Mouse (Mus musculus): Measurements from ENCODE around the gene Slc17a7. TPM values are rescaled to one million over a fixed set of nuclear protein-coding genes. Genes with fewer than 3 reads are reported as not detected.

Slc17a7 gene
- polyA plus RNA-seq, 1 experiment from 2014 or later, result 0.19 TPM

GRCm38 (mm10) chr7:45180896-45181477 is 17.2 kb downstream of the Slc17a7 start, which contains the start of gene Pth2:
Gene Pth2, plus strand, starts transcription at chr7:45180995.
- no peak for ATAC-seq (ENCODE audit: low FRiP score, low TSS enrichment)
- Histone ChIP-seq H3K27ac (ENCODE audit: low read length) (no peak within 1 kb of the TSS), H3K4me1 (ENCODE audit: insufficient read depth, low read length) (peaks cover 20% of the 10 kb centered on the region), H3K4me2 (replicated peaks; ENCODE audit: low read depth, low read length) (peak within 1 kb of the TSS; percentile 53; the same call in 1 of the 2 replicates), H3K9me3 (ENCODE audit: low read length) (no peaks in the 10 kb centered on the region), H3K4me3 (ENCODE audit: low read length) (peak within 1 kb of the TSS; percentile 15; the same call in 1 of the 2 replicates), H3K36me3 (ENCODE audit: insufficient read depth, low read length) (no peaks in the 10 kb centered on the region), H3K27me3 (ENCODE audit: insufficient read depth, low read length) (peaks cover 96% of the 10 kb centered on the region), H3K9ac (replicated peaks; ENCODE audit: low read length) (no peak within 1 kb of the TSS)
- WGBS, result 13% methylated on average over 19 of the region's 20 CpGs

GRCm38 (mm10) chr7:45181540-45181939 is 17.8 kb downstream of the Slc17a7 start:
- Histone ChIP-seq H3K36me3 (ENCODE audit: insufficient read depth, low read length) (no peaks in the 10 kb centered on the region), H3K27me3 (ENCODE audit: insufficient read depth, low read length) (peaks cover 92% of the 10 kb centered on the region), H3K4me1 (ENCODE audit: insufficient read depth, low read length) (peaks cover 14% of the 10 kb centered on the region), H3K9me3 (ENCODE audit: low read length) (no peaks in the 10 kb centered on the region), H3K4me3 (ENCODE audit: low read length) (peak overlapping the region; percentile 15; the same call in 1 of the 2 replicates), H3K4me2 (replicated peaks; ENCODE audit: low read depth, low read length) (peak overlapping the region; percentile 53; the same call in 1 of the 2 replicates), H3K9ac (replicated peaks; ENCODE audit: low read length) (no peak overlapping the region), H3K27ac (ENCODE audit: low read length) (no peak overlapping the region)
- WGBS, result 4% methylated on average over 33 of the region's 35 CpGs
- no peak; the same call in 1 of the 2 replicates for ATAC-seq (ENCODE audit: low FRiP score, low TSS enrichment)

- Histone ChIP-seq H3K9me3 (ENCODE audit: low read length) (no peaks in the 10 kb centered on the region), H3K4me1 (ENCODE audit: insufficient read depth, low read length) (peaks cover 13% of the 10 kb centered on the region), H3K36me3 (ENCODE audit: insufficient read depth, low read length) (no peaks in the 10 kb centered on the region), H3K9ac (replicated peaks; ENCODE audit: low read length) (peak overlapping the region; percentile 37), H3K4me2 (replicated peaks; ENCODE audit: low read depth, low read length) (peak overlapping the region; percentile 53), H3K4me3 (ENCODE audit: low read length) (peak overlapping the region; percentile 38), H3K27me3 (ENCODE audit: insufficient read depth, low read length) (peaks cover 89% of the 10 kb centered on the region), H3K27ac (ENCODE audit: low read length) (peak overlapping the region; percentile 36; the same call in 1 of the 2 replicates)
- whole genome bisulfite sequencing, result under 1% methylated on average over 34 of the region's 34 CpGs
- ATAC-seq (ENCODE audit: low FRiP score, low TSS enrichment), result peak; percentile 96
Observed at GRCm38 (mm10) chr7:45182199-45182601, 18.5 kb downstream of the Slc17a7 start.

GRCm38 (mm10) chr7:45182606-45183005 is 18.9 kb downstream of the Slc17a7 start:
- WGBS, result 7% methylated on average over 11 of the region's 11 CpGs
- peak; percentile 69; the same call in 1 of the 2 replicates for ATAC-seq (ENCODE audit: low FRiP score, low TSS enrichment)

GRCm38 (mm10) chr7:45183672-45184071 is 19.9 kb downstream of the Slc17a7 start:
- 72% methylated on average over 7 of the region's 7 CpGs for WGBS
- H3K4me2 ChIP-seq (replicated peaks; ENCODE audit: low read depth, low read length), result no peak overlapping the region
- no peaks in the 10 kb centered on the region for H3K9me3 ChIP-seq (ENCODE audit: low read length)
- H3K36me3 ChIP-seq (ENCODE audit: insufficient read depth, low read length), result no peaks in the 10 kb centered on the region
- ATAC-seq (ENCODE audit: low FRiP score, low TSS enrichment), result no peak
- no peak overlapping the region for H3K27ac ChIP-seq (ENCODE audit: low read length)
- no peak overlapping the region for H3K9ac ChIP-seq (replicated peaks; ENCODE audit: low read length)
- peaks cover 13% of the 10 kb centered on the region for H3K4me1 ChIP-seq (ENCODE audit: insufficient read depth, low read length)
- H3K27me3 ChIP-seq (ENCODE audit: insufficient read depth, low read length), result peaks cover 74% of the 10 kb centered on the region
- H3K4me3 ChIP-seq (ENCODE audit: low read length), result no peak overlapping the region

More at GRCm38 (mm10) chr7:45182606-45183005, 18.9 kb downstream of the Slc17a7 start:
- H3K27me3 ChIP-seq (ENCODE audit: insufficient read depth, low read length), result peaks cover 85% of the 10 kb centered on the region
- peak overlapping the region; percentile 53 for H3K4me2 ChIP-seq (replicated peaks; ENCODE audit: low read depth, low read length)
- H3K36me3 ChIP-seq (ENCODE audit: insufficient read depth, low read length), result no peaks in the 10 kb centered on the region
- peak overlapping the region; percentile 37 for H3K9ac ChIP-seq (replicated peaks; ENCODE audit: low read length)
- H3K27ac ChIP-seq (ENCODE audit: low read length), result peak overlapping the region; percentile 36; the same call in 1 of the 2 replicates
- no peaks in the 10 kb centered on the region for H3K9me3 ChIP-seq (ENCODE audit: low read length)
- peak overlapping the region; percentile 38 for H3K4me3 ChIP-seq (ENCODE audit: low read length)
- H3K4me1 ChIP-seq (ENCODE audit: insufficient read depth, low read length), result peaks cover 13% of the 10 kb centered on the region

GRCm38 (mm10) chr7:45185921-45186320 is 22.2 kb downstream of the Slc17a7 start:
- 72% methylated on average over 7 of the region's 7 CpGs for WGBS
- no peak overlapping the region for H3K27ac ChIP-seq (ENCODE audit: low read length)
- no peaks in the 10 kb centered on the region for H3K9me3 ChIP-seq (ENCODE audit: low read length)
- no peak overlapping the region for H3K4me3 ChIP-seq (ENCODE audit: low read length)
- no peak overlapping the region for H3K4me2 ChIP-seq (replicated peaks; ENCODE audit: low read depth, low read length)
- ATAC-seq (ENCODE audit: low FRiP score, low TSS enrichment), result no peak
- H3K27me3 ChIP-seq (ENCODE audit: insufficient read depth, low read length), result peaks cover 68% of the 10 kb centered on the region
- H3K4me1 ChIP-seq (ENCODE audit: insufficient read depth, low read length), result peaks cover 13% of the 10 kb centered on the region
- H3K36me3 ChIP-seq (ENCODE audit: insufficient read depth, low read length), result no peaks in the 10 kb centered on the region
- no peak overlapping the region for H3K9ac ChIP-seq (replicated peaks; ENCODE audit: low read length)

GRCm38 (mm10) chr7:45189600-45189999 is 25.9 kb downstream of the Slc17a7 start:
- Histone ChIP-seq H3K9ac (replicated peaks; ENCODE audit: low read length) (no peak overlapping the region), H3K4me1 (ENCODE audit: insufficient read depth, low read length) (peaks cover 8% of the 10 kb centered on the region; the same call in 1 of the 2 replicates), H3K4me2 (replicated peaks; ENCODE audit: low read depth, low read length) (no peak overlapping the region), H3K27ac (ENCODE audit: low read length) (no peak overlapping the region), H3K27me3 (ENCODE audit: insufficient read depth, low read length) (peaks cover 32% of the 10 kb centered on the region), H3K4me3 (ENCODE audit: low read length) (no peak overlapping the region), H3K9me3 (ENCODE audit: low read length) (no peaks in the 10 kb centered on the region), H3K36me3 (ENCODE audit: insufficient read depth, low read length) (no peaks in the 10 kb centered on the region)
- no peak for ATAC-seq (ENCODE audit: low FRiP score, low TSS enrichment)
- 49% methylated on average over 16 of the region's 16 CpGs for WGBS

- H3K36me3 ChIP-seq (ENCODE audit: insufficient read depth, low read length), result no peaks in the 10 kb centered on the region
- no peak overlapping the region for H3K4me3 ChIP-seq (ENCODE audit: low read length)
- ATAC-seq (ENCODE audit: low FRiP score, low TSS enrichment), result no peak
- H3K27ac ChIP-seq (ENCODE audit: low read length), result no peak overlapping the region
- no peak overlapping the region for H3K9ac ChIP-seq (replicated peaks; ENCODE audit: low read length)
- no peaks in the 10 kb centered on the region for H3K9me3 ChIP-seq (ENCODE audit: low read length)
- H3K27me3 ChIP-seq (ENCODE audit: insufficient read depth, low read length), result peaks cover 26% of the 10 kb centered on the region
- no peak overlapping the region for H3K4me2 ChIP-seq (replicated peaks; ENCODE audit: low read depth, low read length)
- 85% methylated on average over 6 of the region's 6 CpGs for WGBS
- peaks cover 8% of the 10 kb centered on the region; the same call in 1 of the 2 replicates for H3K4me1 ChIP-seq (ENCODE audit: insufficient read depth, low read length)
Observed at GRCm38 (mm10) chr7:45190186-45190585, 26.4 kb downstream of the Slc17a7 start.

GRCm38 (mm10) chr7:45191161-45191560 is 27.4 kb downstream of the Slc17a7 start:
- Histone ChIP-seq H3K27ac (ENCODE audit: low read length) (0 out of 2 replicates have a peak overlapping the region, but pooled peaks have one; percentile 30), H3K9ac (replicated peaks; ENCODE audit: low read length) (no peak overlapping the region), H3K36me3 (ENCODE audit: insufficient read depth, low read length) (no peaks in the 10 kb centered on the region), H3K4me3 (ENCODE audit: low read length) (no peak overlapping the region), H3K27me3 (ENCODE audit: insufficient read depth, low read length) (peaks cover 21% of the 10 kb centered on the region; the same call in 1 of the 2 replicates), H3K4me1 (ENCODE audit: insufficient read depth, low read length) (peaks cover 8% of the 10 kb centered on the region; the same call in 1 of the 2 replicates), H3K4me2 (replicated peaks; ENCODE audit: low read depth, low read length) (no peak overlapping the region), H3K9me3 (ENCODE audit: low read length) (no peaks in the 10 kb centered on the region)
- no peak for ATAC-seq (ENCODE audit: low FRiP score, low TSS enrichment)
- 55% methylated on average over 2 of the region's 2 CpGs for WGBS

- Histone ChIP-seq H3K9ac (replicated peaks; ENCODE audit: low read length) (0 out of 2 replicates have a peak overlapping the region, but pooled peaks have one; percentile 19), H3K27ac (ENCODE audit: low read length) (peak overlapping the region; percentile 43; the same call in 1 of the 2 replicates), H3K9me3 (ENCODE audit: low read length) (no peaks in the 10 kb centered on the region), H3K27me3 (ENCODE audit: insufficient read depth, low read length) (peaks cover 18% of the 10 kb centered on the region; the same call in 1 of the 2 replicates), H3K4me1 (ENCODE audit: insufficient read depth, low read length) (peaks cover 8% of the 10 kb centered on the region; the same call in 1 of the 2 replicates), H3K4me3 (ENCODE audit: low read length) (no peak overlapping the region), H3K36me3 (ENCODE audit: insufficient read depth, low read length) (no peaks in the 10 kb centered on the region), H3K4me2 (replicated peaks; ENCODE audit: low read depth, low read length) (no peak overlapping the region)
- 5% methylated on average over 8 of the region's 8 CpGs for WGBS
- peak; percentile 79 for ATAC-seq (ENCODE audit: low FRiP score, low TSS enrichment)
Observed at GRCm38 (mm10) chr7:45191803-45192363, 28.1 kb downstream of the Slc17a7 start.

Data from kidney, embryonic 16.5 days (tissue).